Mouse (Mus musculus) bone marrow, adult 2 months (tissue): ENCODE measurements around the gene Nat9.

Source experiments
- CTCF ChIP-seq: fragments of 200-500 bp; IDR thresholded peaks from 2 replicates; pipeline ENCODE4 v1.5.1; 2011; ENCODE audit warnings: low read length, control low read depth; ENCODE audit not compliant: control insufficient read depth, insufficient read depth
- POLR2A ChIP-seq: fragments of 200-500 bp; IDR thresholded peaks from 2 replicates; pipeline ENCODE4 v1.6.1; 2011; ENCODE audit warnings: low read depth, mild to moderate bottlenecking, control low read depth, low read length, borderline replicate concordance; ENCODE audit not compliant: control insufficient read depth

- TF ChIP-seq POLR2A, result peak; percentile 82
- TF ChIP-seq CTCF, result peak; percentile 93
These were observed 33.9 kb downstream of the Nat9 start for GRCm38 (mm10) chr11:115153699-115154292.
